Mouse (Mus musculus) R1 (cell line): ENCODE measurements around the gene Dock10.
A peak's percentile ranks its signal among the peaks of the same experiment; 100 is the strongest.
"Not testable (repeated sequence)": the region's sequence is repeated elsewhere in the genome, so short reads cannot be mapped to it uniquely, and the experiment has no call there.

Experiments
- DNase-seq: peaks from one replicate; pipeline ENCODE4 v3.0.0-alpha.2; 2018; ENCODE audit warnings: low read depth, low spot score

Dock10 gene

GRCm38 (mm10) chr1:80757977-80758797 lies at the start of gene Dock10:
Dock10 (minus strand) TSS chr1:80758527.
- peak; percentile 49 for DNase-seq

DNA sequence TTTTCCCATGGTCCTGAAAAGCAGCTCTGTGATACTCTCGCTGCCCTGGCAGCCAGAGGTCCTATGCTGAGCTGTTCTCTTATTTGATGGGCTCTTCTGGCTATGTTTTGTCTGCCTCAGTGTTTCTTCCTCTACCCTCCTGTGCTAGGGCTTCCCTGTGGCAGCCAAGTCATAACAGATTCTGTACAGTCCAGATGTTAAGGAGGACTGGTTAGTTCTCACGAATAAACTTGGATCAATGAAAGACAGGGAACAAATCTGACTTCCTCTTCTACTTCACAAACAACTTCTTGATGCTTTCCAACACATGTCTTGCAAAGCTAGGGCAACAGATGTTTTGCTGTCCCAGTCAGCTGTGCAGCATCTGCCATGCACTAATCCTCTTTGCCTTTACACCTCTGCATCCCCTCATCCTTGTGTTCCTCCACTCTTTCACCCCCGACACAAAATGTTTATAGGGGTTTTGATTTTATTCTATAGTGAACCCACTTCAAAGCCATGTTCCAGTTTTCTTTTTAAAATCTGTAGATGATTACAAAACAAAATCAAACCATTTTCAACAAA lies 48.6 kb upstream of the Dock10 start:
- no peak for DNase-seq

- DNase-seq, result no peak
Measured at GRCm38 (mm10) chr1:80802023-80802422, 43.7 kb upstream of the Dock10 start.

DNA sequence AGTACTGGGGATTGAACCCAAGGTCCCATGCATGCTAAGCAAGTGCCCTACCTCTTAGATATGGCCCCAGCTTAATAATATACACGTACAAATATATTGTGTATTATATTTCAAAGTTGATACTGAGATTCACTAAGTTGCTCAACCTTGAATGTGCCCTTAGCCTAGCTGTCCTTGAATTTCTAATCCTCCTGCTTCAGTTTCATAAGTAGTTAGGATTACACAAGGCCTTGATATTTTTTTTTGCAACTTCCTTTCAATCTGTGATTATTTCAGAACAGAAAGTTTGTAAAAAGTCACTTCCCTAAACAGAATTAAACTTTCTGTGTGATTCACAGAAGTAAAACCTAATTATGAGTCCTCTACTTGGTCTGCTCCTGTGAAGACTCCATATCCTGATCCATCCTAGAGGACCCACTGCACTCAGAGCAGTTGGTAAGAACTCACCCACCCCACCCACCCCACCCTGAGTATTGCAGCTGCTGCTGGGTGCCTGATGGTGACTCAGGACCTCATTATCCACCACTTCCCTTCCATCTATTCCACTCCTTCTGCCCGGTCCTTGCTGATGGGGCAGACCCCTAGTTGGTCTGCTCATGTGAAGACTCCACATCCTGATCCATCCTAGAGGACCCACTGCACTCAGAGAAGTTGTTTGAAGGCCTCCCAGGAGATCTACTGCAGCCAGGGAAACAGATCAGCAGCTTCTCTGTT lies 26.9 kb upstream of the Dock10 start:
- no peak for DNase-seq

- DNase-seq, result no peak
Measured at GRCm38 (mm10) chr1:80784155-80784554, 25.8 kb upstream of the Dock10 start.

DNA sequence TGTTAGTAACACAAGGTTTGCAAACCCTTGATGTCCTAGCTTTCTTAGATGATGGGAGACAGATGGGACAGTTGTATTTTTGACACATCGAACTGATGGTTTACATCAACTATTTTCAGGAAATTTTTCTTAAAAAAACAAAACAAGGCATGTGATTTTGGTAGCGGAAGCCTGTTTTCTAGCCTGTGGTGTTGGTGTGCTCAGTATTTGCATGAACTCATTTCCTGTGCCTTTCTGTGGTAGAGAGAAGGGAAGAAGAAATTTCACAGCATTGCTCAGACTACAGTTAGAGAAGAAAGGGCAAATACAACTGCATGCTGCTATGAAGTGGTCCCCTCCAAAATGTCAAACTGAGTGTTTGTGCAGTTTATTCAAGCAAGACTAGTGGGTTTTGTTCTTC lies 7.2 kb upstream of the Dock10 start:
- no peak for DNase-seq

DNA sequence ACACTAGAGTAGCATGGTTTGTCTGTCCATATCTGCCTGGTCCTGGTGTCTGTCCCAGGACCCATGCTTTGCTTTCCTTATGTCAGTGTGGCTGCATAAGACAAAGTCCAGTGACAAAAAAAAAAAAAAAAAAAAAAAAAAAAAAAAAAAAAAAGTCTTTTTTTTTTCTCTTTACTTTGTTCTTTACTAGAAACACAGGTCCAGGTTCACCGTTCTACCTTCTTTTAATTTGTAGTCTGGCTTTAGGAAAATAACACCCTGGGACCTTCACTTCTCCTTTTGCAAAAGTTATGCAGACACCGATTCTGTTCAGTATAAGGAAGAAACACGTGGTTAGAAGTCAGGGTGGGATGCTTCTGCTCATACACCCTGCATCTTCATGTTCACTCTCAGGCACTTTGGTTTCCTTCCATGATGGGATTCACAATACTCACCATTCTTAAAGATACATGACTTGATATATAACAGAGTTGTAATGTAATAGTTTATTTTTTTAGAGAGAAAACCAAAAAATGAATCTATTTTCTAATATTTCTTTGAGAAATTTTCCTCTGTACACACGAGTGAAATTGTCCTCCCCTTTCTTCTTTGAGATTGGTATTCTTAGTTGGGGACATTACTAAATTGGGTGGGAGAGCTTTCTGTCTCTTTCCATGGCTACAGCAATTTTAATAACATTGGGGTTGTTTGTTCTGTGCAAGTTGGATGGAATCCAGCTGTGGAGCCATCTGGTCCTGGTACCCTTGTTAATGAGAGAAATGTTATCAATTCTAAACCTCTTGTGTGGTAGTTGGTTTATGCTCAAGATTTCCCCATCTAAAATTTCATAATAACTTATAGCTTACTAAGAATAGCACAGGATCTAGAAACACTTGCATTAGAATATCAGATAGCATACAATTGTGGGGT lies 5.0 kb upstream of the Dock10 start:
- DNase-seq, result no peak

GRCm38 (mm10) chr1:80758798-80759184 lies 464 bp upstream of the Dock10 start:
- peak; percentile 45 for DNase-seq

GRCm38 (mm10) chr1:80757650-80757976 lies 714 bp downstream of the Dock10 start:
- no peak for DNase-seq

- DNase-seq, result peak; percentile 16
Measured at GRCm38 (mm10) chr1:80756824-80757649, 1.3 kb downstream of the Dock10 start.

DNA sequence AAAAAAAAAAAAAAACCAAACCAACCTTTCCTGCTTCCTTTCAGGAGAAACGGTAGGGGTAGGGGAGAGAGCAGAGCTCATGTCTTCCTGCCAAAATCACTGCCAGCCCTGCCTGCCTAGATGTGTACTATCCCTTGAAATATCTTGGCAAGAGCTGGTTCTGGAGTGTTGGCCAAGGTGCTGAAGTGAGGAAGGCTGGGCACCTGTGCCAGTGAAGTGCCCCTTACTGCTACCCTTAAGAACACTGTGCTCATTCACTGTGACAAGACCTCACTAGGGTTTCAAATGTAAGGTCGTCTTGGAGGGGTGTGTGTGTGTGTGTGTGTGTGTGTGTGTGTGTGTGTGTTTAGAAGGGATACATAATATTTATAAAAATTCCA lies 2.3 kb downstream of the Dock10 start:
- no peak for DNase-seq

GRCm38 (mm10) chr1:80755296-80756059 lies 2.8 kb downstream of the Dock10 start:
- DNase-seq, result no peak

DNA sequence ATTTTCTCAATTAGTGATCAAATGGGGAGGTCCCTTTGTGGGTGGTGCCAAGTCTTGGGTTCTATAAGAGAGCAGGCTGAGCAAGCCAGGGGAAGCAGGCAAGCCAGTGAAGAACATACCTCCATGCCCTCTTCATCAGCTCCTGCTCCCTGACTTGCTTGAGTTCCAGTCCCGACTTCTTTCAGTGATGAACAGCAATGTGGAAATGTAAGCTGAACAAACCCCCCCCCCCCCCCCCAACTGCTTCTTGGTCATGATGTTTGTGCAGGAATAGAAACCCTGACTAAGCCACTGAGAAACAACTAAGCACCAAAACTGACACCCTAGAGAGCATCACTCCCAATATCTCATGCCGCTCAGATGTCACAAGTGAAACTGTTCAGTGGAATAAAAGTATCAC lies 9.2 kb downstream of the Dock10 start:
- not testable (repeated sequence) for DNase-seq

GRCm38 (mm10) chr1:80746691-80747463 lies 11.4 kb downstream of the Dock10 start:
- DNase-seq, result no peak

DNA sequence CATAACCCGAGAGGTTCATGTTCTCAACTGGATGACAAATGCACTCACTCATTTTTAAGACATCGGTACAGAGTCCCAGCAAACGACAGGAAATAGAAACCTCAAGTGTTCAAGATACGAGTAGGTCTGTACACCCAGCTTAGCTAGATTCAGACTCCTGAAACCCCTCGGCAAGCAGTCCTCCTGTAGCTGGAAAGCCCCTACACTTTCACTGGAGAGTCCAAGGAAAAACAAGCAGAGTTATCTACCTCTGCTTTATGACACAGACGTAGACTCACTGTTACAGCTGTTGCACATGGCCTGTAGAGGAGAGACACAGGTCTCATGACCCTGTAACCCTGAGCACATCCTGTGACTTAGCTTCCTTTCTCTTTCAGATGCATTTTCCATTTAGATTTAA lies 12.1 kb downstream of the Dock10 start:
- DNase-seq, result no peak

DNA sequence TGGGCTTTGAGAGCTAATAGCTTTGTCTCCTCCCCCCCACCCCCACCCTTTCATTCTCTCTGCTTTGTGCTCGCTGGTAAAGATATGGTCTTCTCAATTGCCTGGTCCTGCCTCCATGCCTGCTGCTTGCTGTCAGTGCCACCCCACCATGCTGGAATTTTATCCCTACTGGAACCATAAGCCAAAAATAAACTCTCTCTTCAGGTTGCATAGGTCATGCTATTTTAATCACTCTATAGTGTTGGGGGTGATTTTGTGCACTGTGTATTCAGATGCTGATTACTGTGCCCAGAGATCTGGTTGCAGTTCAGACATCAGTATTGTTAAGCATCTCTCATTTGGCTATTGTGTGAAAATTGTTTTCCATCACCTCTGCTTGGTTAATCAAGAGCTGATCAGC lies 18.9 kb downstream of the Dock10 start:
- DNase-seq, result no peak

DNA sequence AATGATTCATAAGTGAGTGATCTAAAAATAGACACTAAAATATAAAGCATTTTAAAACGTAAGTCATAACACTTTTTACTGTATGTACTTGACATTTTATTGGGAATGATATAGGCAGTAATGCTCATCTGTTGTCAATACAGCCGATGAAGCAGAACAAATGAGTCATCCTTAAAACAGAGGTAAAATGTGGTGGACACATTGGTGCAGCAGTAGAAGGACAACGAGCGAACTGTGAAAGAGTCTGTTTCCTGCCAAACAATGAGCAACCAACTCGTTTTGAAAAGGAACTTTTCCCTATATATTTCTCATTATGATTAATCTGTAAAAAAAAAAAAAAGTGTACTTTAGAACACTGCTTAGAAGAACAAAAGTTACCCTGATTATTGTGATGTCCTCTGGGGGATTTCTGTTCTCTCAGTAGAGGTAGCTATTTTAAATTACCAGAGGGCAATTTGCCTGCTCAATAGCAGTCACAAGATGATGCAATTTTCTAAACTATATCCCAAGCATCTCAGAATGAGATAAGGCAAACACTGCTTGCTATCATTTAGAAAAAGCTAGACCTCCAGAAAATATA lies 20.4 kb downstream of the Dock10 start:
- DNase-seq, result no peak

GRCm38 (mm10) chr1:80730582-80730981 lies 27.7 kb downstream of the Dock10 start:
- DNase-seq, result no peak

DNA sequence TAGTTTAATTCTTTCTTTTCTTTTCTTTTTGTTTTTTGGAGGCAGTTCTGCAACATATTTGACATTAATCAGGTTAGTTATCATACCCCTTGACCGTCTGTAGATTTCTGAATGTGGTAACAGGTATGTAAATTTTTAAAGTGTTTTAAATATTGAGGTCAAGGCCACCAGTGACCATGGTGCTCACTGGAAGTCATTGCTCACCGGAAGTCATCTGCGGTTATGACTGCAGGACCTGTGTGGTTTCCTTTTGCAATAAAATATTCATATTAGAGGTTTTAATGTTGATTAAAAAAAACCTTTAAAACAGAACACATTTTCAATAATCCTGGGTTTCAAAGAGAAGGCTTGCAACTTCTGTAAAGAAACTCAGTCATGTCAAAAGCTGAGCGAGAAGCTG lies 28.2 kb downstream of the Dock10 start:
- no peak for DNase-seq
